Mouse (Mus musculus) heart, embryonic 15.5 days (tissue): ENCODE data around the gene Ankrd27. TPM values are rescaled to one million over a fixed set of nuclear protein-coding genes. Genes with fewer than 3 reads are reported as not detected.

Experiments used
- ATAC-seq: fragments of 200-750 bp; cut with Nextera tagmentation; replicated peaks from 2 replicates; pipeline ENCODE4 v1.8.0; 2017; ENCODE audit warnings: low read depth, moderate TSS enrichment; ENCODE audit not compliant: insufficient number of reproducible peaks, insufficient read depth, low FRiP score
- H3K27ac ChIP-seq: fragments of 300-500 bp; sonication (generic); 2 replicates; pipeline ENCODE4 v1.5.1; 2015; ENCODE audit warnings: mild to moderate bottlenecking, inconsistent platforms
- H3K27me3 ChIP-seq: fragments of 300-500 bp; sonication (generic); 2 replicates; pipeline ENCODE4 v1.6.1; 2015; ENCODE audit warnings: inconsistent platforms
- H3K36me3 ChIP-seq: fragments of 300-500 bp; sonication (generic); 2 replicates; pipeline ENCODE4 v1.6.1; 2015; ENCODE audit warnings: mild to moderate bottlenecking, inconsistent platforms
- H3K4me1 ChIP-seq: fragments of 300-500 bp; sonication (generic); replicated peaks from 2 replicates; pipeline ENCODE4 v1.6.1; 2015; ENCODE audit warnings: inconsistent platforms
- H3K4me2 ChIP-seq: fragments of 300-500 bp; sonication (generic); 2 replicates; pipeline ENCODE4 v1.6.1; 2015; ENCODE audit warnings: inconsistent platforms, mild to moderate bottlenecking, moderate library complexity
- H3K4me3 ChIP-seq: fragments of 300-500 bp; sonication (generic); 2 replicates; pipeline ENCODE4 v1.5.1; 2015; ENCODE audit warnings: mild to moderate bottlenecking, inconsistent platforms
- H3K9ac ChIP-seq: fragments of 300-500 bp; sonication (generic); 2 replicates; pipeline ENCODE4 v1.6.1; 2015; ENCODE audit warnings: mild to moderate bottlenecking, inconsistent platforms
- H3K9me3 ChIP-seq: fragments of 300-500 bp; sonication (generic); replicated peaks from 2 replicates; pipeline ENCODE4 v1.6.1; 2016; ENCODE audit warnings: inconsistent platforms
- WGBS: fragments of 180-500 bp; shearing (Covaris S2); methylation state at CpG from one replicate; pipeline ENCODE4 v1.1.7; 2015; ENCODE audit warnings: mixed read lengths; 5-methylcytosine and 5-hydroxymethylcytosine counted together
- polyA plus RNA-seq: library from polyadenylated mRNA; unstranded; fragments of >200 nt; fragmentation: Nextera tagmentation; extraction: Ambion mirVana; gene quantifications from 2 replicates; pipeline ENCODE4 v1.2.1, GENCODE M21; 2015

Ankrd27 gene
- polyA plus RNA-seq, 1 experiment from 2014 or later: 17.7 TPM

DNA sequence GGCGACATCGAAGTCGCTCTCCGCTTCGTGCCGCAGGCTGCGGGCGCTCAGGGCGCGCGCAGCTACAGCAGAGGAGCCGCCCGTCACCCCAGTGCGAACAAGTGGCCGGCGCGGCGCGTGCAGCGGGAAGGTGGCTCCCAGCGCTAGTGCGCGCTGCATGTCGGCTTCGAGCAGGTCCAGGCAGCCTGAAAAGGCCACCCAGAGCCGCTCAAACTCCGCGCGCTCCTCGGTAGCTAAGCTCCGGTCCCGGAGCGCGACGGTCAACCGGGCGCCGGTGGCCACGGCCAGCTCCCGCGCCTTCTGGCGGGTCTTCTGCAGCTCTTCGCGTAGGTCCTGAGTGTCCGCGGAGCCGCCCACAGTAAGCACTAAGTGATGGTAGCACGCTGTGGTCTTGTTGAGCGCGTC lies 1.3 kb upstream of the Ankrd27 start:
- H3K36me3 ChIP-seq: no peaks in the 10 kb centered on the region
- H3K4me2 ChIP-seq: peak overlapping the region; percentile 99
- H3K4me3 ChIP-seq: peak overlapping the region; percentile 73
- H3K27ac ChIP-seq: no peak overlapping the region
- WGBS: under 1% methylated on average over 50 of the region's 50 CpGs
- peak overlapping the region; percentile 53 for H3K9ac ChIP-seq
- H3K4me1 ChIP-seq: peaks cover 29% of the 10 kb centered on the region
- H3K9me3 ChIP-seq: no peaks in the 10 kb centered on the region
- peaks cover 26% of the 10 kb centered on the region for H3K27me3 ChIP-seq
- no peak for ATAC-seq

- peak within 1 kb of the TSS; percentile 73 for H3K4me3 ChIP-seq
- peaks cover 29% of the 10 kb centered on the region for H3K4me1 ChIP-seq
- peaks cover 26% of the 10 kb centered on the region for H3K27me3 ChIP-seq
- H3K27ac ChIP-seq: peak within 1 kb of the TSS; percentile 68
- no peaks in the 10 kb centered on the region for H3K36me3 ChIP-seq
- H3K9ac ChIP-seq: peak within 1 kb of the TSS; percentile 79
- peak; percentile 75 for ATAC-seq
- H3K9me3 ChIP-seq: no peaks in the 10 kb centered on the region
- H3K4me2 ChIP-seq: peak within 1 kb of the TSS; percentile 99
- WGBS: under 1% methylated on average over 45 of the region's 45 CpGs
These were observed 621 bp upstream of the Ankrd27 start, which contains the start of gene Rgs9bp for GRCm38 (mm10) chr7:35585191-35586054. Gene Rgs9bp (minus strand): TSS chr7:35585582.

GRCm38 (mm10) chr7:35586906-35587445 lies 932 bp downstream of the Ankrd27 start:
- WGBS: 18% methylated on average over 15 of the region's 15 CpGs

GRCm38 (mm10) chr7:35587728-35588127 lies 1.7 kb downstream of the Ankrd27 start:
- Histone ChIP-seq H3K9me3 (no peaks in the 10 kb centered on the region), H3K4me1 (peaks cover 29% of the 10 kb centered on the region), H3K27ac (no peak overlapping the region), H3K4me2 (no peak overlapping the region), H3K27me3 (peaks cover 21% of the 10 kb centered on the region), H3K9ac (no peak overlapping the region), H3K36me3 (peaks cover 11% of the 10 kb centered on the region), H3K4me3 (no peak overlapping the region)
- no peak for ATAC-seq
- WGBS: 73% methylated on average over 5 of the region's 5 CpGs

More at GRCm38 (mm10) chr7:35586906-35587445, 932 bp downstream of the Ankrd27 start:
- Histone ChIP-seq H3K27ac (no peak overlapping the region), H3K9me3 (no peaks in the 10 kb centered on the region), H3K36me3 (peaks cover 5% of the 10 kb centered on the region), H3K4me1 (peaks cover 29% of the 10 kb centered on the region), H3K4me2 (peak overlapping the region; percentile 99), H3K27me3 (peaks cover 26% of the 10 kb centered on the region), H3K4me3 (peak overlapping the region; percentile 73), H3K9ac (peak overlapping the region; percentile 79)
- ATAC-seq: no peak

- Histone ChIP-seq H3K4me3 (no peak overlapping the region), H3K36me3 (peaks cover 20% of the 10 kb centered on the region), H3K27ac (no peak overlapping the region), H3K27me3 (peaks cover 10% of the 10 kb centered on the region), H3K4me1 (peaks cover 24% of the 10 kb centered on the region), H3K9ac (no peak overlapping the region), H3K4me2 (no peak overlapping the region), H3K9me3 (no peaks in the 10 kb centered on the region)
- no peak for ATAC-seq
- WGBS: 67% methylated on average over 9 of the region's 9 CpGs
These were observed 2.8 kb downstream of the Ankrd27 start for GRCm38 (mm10) chr7:35588680-35589428.

DNA sequence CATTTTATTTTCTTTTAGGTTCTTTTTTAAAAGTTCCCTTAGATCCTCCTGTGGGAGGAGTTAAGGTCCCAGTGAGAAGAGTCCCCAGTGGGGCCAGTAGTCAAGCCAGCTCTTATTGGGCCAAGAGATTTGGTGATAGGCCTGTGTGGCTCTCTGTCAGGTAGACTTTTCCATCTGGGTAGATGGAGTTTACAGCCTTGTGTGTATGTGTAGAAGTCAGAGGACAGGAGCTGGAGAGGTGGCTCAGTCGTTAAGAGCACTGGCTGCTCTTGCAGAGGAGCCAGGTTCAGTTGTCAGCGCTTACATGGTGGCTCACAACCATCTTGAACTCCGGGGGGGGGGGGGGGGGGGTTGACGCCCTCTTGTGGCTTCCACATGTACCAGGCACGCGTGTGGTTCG lies 3.4 kb downstream of the Ankrd27 start:
- no peak for ATAC-seq
- 80% methylated on average over 5 of the region's 7 CpGs for WGBS

DNA sequence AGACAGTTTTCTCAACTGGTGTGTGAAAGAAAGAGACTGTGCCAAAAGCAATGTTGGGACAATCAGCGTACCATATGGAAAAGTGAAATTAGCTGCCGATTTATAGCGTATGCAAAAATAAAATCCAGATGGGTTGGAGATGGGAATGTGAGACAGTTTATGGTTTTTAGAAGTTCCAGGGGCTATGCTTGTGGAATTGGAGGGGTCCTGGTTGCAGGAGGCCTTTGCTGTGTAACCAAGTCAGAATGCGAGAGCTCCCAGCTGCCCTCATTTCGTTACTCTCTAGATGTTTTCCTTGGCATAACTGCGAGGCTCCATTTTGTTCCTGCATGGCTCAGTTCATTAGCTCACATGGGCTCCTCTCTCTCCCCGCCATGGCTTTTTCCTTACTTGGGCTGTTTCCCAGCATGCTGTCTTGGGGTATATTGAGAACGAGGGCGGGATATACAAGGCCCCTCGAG lies 4.7 kb downstream of the Ankrd27 start:
- H3K36me3 ChIP-seq: peaks cover 27% of the 10 kb centered on the region
- peaks cover 14% of the 10 kb centered on the region for H3K4me1 ChIP-seq
- no peak overlapping the region for H3K9ac ChIP-seq
- H3K9me3 ChIP-seq: no peaks in the 10 kb centered on the region
- no peak for ATAC-seq
- H3K27ac ChIP-seq: peak overlapping the region; percentile 25; the same call in 1 of the 2 replicates
- whole genome bisulfite sequencing: 79% methylated on average over 10 of the region's 10 CpGs
- H3K27me3 ChIP-seq: no peaks in the 10 kb centered on the region
- H3K4me2 ChIP-seq: no peak overlapping the region
- no peak overlapping the region for H3K4me3 ChIP-seq

More for the DNA sequence above, 3.4 kb downstream of the Ankrd27 start:
- H3K9me3 ChIP-seq: no peaks in the 10 kb centered on the region
- H3K27ac ChIP-seq: no peak overlapping the region
- peaks cover 19% of the 10 kb centered on the region for H3K4me1 ChIP-seq
- no peak overlapping the region for H3K4me2 ChIP-seq
- H3K9ac ChIP-seq: no peak overlapping the region
- H3K27me3 ChIP-seq: peaks cover 4% of the 10 kb centered on the region
- peaks cover 22% of the 10 kb centered on the region for H3K36me3 ChIP-seq
- no peak overlapping the region for H3K4me3 ChIP-seq

GRCm38 (mm10) chr7:35594311-35594710 lies 8.3 kb downstream of the Ankrd27 start:
- WGBS: 88% methylated on average over 5 of the region's 5 CpGs
- H3K9me3 ChIP-seq: no peaks in the 10 kb centered on the region
- H3K36me3 ChIP-seq: peaks cover 32% of the 10 kb centered on the region

DNA sequence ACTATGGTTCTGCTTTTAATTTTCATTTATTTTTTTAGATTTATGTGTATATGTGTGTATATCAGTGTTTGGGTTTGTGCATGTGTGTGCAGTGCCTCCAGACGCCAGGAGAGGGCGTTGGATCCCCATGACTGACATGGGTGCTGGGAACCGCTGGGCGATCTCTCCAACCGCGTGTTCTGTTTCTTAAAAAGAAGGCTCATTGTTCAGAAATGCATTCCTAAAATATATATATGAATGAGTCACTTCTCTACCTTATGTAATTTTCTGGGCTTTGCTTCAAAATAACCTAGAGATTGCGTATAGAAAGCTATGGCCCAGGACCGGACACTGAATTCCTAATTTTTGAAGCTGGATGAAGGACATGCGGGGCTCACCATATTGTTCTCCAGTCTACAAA lies 13.4 kb downstream of the Ankrd27 start:
- H3K4me2 ChIP-seq: no peak overlapping the region
- no peaks in the 10 kb centered on the region for H3K27me3 ChIP-seq
- H3K9ac ChIP-seq: no peak overlapping the region
- H3K4me3 ChIP-seq: no peak overlapping the region
- no peaks in the 10 kb centered on the region for H3K4me1 ChIP-seq
- no peaks in the 10 kb centered on the region for H3K9me3 ChIP-seq
- 87% methylated on average over 9 of the region's 9 CpGs for WGBS
- peaks cover 30% of the 10 kb centered on the region for H3K36me3 ChIP-seq
- no peak for ATAC-seq
- no peak overlapping the region for H3K27ac ChIP-seq

More at GRCm38 (mm10) chr7:35594311-35594710, 8.3 kb downstream of the Ankrd27 start:
- no peak overlapping the region for H3K4me3 ChIP-seq
- no peak overlapping the region for H3K9ac ChIP-seq
- H3K4me2 ChIP-seq: no peak overlapping the region
- H3K27ac ChIP-seq: no peak overlapping the region
- H3K27me3 ChIP-seq: no peaks in the 10 kb centered on the region
- no peaks in the 10 kb centered on the region for H3K4me1 ChIP-seq
- no peak for ATAC-seq

GRCm38 (mm10) chr7:35600031-35600430 lies 14.0 kb downstream of the Ankrd27 start:
- H3K27ac ChIP-seq: no peak overlapping the region
- H3K9me3 ChIP-seq: no peaks in the 10 kb centered on the region
- WGBS: 83% methylated on average over 10 of the region's 10 CpGs
- ATAC-seq: no peak
- peaks cover 26% of the 10 kb centered on the region for H3K36me3 ChIP-seq
- no peak overlapping the region for H3K9ac ChIP-seq
- H3K4me3 ChIP-seq: no peak overlapping the region
- no peaks in the 10 kb centered on the region for H3K27me3 ChIP-seq
- H3K4me1 ChIP-seq: no peaks in the 10 kb centered on the region
- no peak overlapping the region for H3K4me2 ChIP-seq

DNA sequence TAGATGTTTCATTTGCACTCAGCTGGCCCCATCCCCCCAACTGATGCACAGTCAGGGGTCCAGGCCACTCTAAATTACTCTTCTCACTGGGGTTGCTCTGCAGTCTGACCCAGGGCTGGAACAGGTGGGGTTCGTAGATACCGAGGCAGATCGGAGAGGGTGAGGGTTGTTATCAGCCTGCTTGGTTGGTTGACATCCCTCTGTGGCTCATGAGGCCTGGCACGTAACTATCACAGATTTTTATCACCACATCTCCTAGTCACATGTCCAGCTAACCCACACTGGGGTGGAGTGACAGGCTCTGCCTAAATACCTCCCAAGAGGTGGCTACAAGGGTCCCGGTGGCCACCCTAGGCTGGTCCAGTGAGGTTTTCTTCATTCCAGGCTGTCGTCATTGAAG lies 15.1 kb downstream of the Ankrd27 start:
- H3K27me3 ChIP-seq: no peaks in the 10 kb centered on the region
- H3K27ac ChIP-seq: no peak overlapping the region
- no peaks in the 10 kb centered on the region for H3K9me3 ChIP-seq
- H3K4me1 ChIP-seq: no peaks in the 10 kb centered on the region
- 74% methylated on average over 6 of the region's 6 CpGs for WGBS
- H3K4me3 ChIP-seq: no peak overlapping the region
- H3K36me3 ChIP-seq: peaks cover 22% of the 10 kb centered on the region
- ATAC-seq: no peak
- H3K9ac ChIP-seq: no peak overlapping the region
- no peak overlapping the region for H3K4me2 ChIP-seq
